Mouse (Mus musculus): ENCODE measurements around the gene Snx15. TPM values are rescaled to one million over a fixed set of nuclear protein-coding genes. Genes with fewer than 3 reads are reported as not detected.

Gene Snx15
- total RNA-seq, 2 experiments from 2014 or later = 43.5 to 46.0 TPM

DNA sequence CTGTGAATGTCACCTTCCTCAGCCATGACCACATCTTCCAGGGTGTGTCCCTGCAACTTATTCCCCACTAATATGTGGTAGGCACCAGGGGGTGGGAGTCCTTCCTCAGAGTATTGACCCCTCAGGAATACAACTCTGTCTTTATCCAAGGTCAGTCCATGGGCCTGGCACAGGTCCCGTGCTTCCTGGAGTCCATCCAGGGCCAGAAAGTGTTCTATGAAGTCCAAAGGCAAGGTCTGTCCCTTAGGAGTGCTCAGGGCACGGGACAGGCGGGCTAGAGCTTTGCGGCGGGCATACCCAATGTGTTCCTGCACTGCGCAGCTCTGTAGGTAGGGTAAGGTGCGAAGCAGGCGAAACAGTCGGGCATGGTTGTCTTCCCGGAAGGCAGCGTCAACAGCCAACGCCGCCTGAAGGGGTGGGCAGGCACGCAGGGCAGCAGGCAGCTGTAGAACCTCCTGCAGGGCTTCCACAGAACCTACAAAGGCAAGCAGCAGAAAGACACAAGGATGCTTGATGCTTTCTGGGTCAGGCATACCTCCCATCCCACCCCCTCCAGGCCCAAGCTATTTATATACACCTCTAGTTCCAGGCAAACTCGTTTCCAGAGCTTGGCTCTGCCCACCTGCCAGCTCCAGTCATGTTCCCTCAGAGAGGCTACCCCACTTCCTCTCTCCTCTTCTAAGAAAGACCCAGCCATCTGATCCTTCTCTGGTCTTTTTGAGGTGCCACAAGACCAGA is 11.8 kb downstream of the Snx15 start:
- Histone ChIP-seq H3K4me3 (no peak overlapping the region), H3K27ac (no peak overlapping the region)
- no peak for DNase-seq (ENCODE audit: low spot score in 2 of 2)
- no peak for TF ChIP-seq CTCF (conservative IDR thresholded peaks at IDR 0.05)

DNA sequence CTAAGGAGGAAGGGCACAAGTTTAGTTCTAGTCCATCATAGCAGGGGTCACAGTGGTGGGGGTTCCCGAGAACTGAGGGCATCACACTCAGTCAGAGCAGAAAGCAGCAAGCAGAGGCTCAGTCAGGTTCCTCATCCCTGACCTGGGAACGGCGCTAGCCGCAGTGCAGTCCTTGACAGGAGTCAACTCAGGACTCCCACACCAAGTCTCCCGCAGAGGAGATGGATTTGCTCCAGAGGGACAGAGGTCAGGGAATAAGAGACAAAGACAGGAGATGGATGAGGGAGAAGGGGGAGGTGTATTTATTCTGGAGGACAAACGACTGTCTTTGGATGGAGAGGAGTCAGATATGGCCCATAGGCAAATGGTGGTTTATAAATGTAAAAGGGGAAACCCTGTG is 15.0 kb downstream of the Snx15 start:
- TF ChIP-seq CTCF (conservative IDR thresholded peaks at IDR 0.05) = no peak
- no peak overlapping the region for H3K4me3 ChIP-seq
- no peak overlapping the region for H3K27ac ChIP-seq
- no peak for DNase-seq (ENCODE audit: low spot score in 2 of 2)

- no peak within 1 kb of the TSS for H3K4me3 ChIP-seq
- no peak for TF ChIP-seq CTCF (conservative IDR thresholded peaks at IDR 0.05)
- no peak for DNase-seq (ENCODE audit: low spot score in 2 of 2)
- no peak within 1 kb of the TSS for H3K27ac ChIP-seq
Observed at GRCm38 (mm10) chr19:6105586-6105985, 22.5 kb downstream of the Snx15 start, which contains the start of gene Naaladl1. Naaladl1 (plus strand) TSS chr19:6105782.

GRCm38 (mm10) chr19:6104476-6104875 is 23.6 kb downstream of the Snx15 start:
- Histone ChIP-seq H3K4me3 (no peak overlapping the region), H3K27ac (no peak overlapping the region)
- no peak for TF ChIP-seq CTCF (conservative IDR thresholded peaks at IDR 0.05)
- DNase-seq (ENCODE audit: low spot score in 2 of 2) = no peak

DNA sequence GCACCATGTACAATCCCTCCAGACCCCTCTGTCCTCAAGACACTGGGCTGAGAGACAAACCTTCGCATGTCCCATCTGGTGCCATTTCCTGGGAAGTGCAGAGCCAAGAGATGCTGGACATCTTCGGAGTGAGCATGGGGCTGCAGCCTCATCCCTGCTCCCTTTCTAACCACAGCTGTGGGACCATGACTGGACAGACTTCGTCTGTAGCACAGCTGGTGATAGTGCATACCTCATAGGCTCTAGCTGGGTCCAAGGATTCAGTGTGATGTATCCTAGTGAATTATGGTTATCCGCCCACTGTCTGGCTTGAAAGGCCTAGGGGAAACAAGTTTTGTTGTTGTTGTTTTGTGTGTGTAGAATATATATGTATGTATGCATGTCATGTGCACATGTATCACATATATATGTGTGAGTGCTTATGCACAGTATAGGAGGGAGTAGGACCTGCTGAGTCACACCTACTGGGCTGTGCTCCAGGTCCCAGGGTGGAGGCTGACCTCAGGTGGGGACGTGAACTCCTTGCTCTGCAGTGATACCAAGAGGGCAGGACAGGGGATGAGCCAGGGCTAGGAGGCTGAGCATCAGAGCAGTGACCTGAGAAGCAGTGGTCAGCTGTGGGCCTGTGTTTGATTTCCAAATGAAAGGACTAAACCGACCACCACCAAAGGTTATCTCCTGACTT is 25.8 kb downstream of the Snx15 start:
- H3K4me3 ChIP-seq = no peak overlapping the region
- no peak for TF ChIP-seq CTCF (conservative IDR thresholded peaks at IDR 0.05)
- no peak for DNase-seq (ENCODE audit: low spot score in 2 of 2)
- no peak overlapping the region for H3K27ac ChIP-seq

GRCm38 (mm10) chr19:6101186-6101585 is 26.9 kb downstream of the Snx15 start:
- Histone ChIP-seq H3K4me3 (no peak overlapping the region), H3K27ac (no peak overlapping the region)
- DNase-seq (ENCODE audit: low spot score in 2 of 2) = no peak
- TF ChIP-seq CTCF (conservative IDR thresholded peaks at IDR 0.05) = no peak

DNA sequence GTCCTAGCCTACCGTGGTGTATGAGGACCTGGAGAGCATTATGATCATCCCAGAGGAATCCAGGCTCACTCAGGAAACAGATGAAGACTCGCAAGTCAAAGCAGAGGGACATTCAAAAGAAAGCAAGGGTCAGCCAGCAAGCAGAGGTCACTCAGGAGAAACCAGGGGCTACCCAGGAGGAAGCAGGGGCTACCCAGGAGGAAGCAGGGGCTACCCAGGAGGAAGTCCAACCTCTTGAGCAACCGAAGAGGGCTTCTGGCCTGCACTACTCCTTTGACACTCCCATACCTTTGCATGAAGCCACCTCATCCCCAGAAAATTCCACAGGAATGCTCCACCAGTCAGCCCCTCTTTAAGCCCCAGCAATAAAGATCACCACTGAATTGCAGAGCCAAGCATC is 30.3 kb downstream of the Snx15 start:
- no peak overlapping the region for H3K4me3 ChIP-seq
- no peak for TF ChIP-seq CTCF (conservative IDR thresholded peaks at IDR 0.05)
- H3K27ac ChIP-seq = no peak overlapping the region
- DNase-seq (ENCODE audit: low spot score in 2 of 2) = no peak

DNA sequence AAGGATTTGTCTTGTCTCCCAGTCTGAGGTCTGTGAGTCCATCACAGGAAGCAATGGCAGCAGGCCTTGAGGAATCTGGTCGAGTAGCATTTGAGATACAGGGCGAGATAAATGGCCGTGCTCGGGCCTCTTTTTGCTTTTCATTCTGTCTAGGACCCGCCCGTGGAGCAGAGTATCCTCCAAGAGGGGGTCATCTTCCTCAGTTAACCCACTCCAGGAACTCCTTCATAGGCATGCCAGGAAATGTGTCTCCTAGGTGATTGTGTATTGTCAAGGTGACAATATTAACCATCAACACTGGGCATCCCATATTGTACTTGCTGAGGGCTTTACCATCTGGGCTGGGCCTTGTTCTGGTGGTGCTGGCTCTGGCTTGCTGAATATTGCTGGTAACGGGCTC is 34.0 kb downstream of the Snx15 start, which contains the start of gene AC131692.1:
AC131692.1 (plus strand) TSS at position 301 of the 400 bp plus-strand sequence.
- Histone ChIP-seq H3K4me3 (no peak within 1 kb of the TSS), H3K27ac (no peak within 1 kb of the TSS)
- DNase-seq (ENCODE audit: low spot score in 2 of 2) = no peak
- TF ChIP-seq CTCF (conservative IDR thresholded peaks at IDR 0.05) = no peak

DNA sequence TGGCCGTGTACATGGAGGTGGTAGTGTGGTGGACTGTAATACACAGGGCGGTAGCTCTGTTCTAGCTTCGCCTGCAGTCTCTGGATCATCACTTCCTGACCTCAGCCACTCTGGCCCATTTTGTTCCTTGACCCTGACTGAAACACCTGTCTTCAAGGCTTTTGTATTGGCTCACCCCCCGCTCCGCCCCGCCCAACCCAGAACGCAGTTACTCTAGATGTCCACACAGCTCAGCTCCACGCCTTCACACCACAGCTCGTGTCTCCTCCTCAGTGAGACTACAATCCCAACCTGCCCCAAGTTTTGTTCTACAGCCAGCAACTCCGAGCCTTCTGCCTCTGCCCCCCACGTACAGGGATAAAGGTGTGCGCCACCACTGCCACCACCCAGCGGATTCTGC is 39.3 kb downstream of the Snx15 start:
- Histone ChIP-seq H3K27ac (no peak overlapping the region), H3K4me3 (no peak overlapping the region)
- TF ChIP-seq CTCF (conservative IDR thresholded peaks at IDR 0.05) = no peak
- no peak for DNase-seq (ENCODE audit: low spot score in 2 of 2)

DNA sequence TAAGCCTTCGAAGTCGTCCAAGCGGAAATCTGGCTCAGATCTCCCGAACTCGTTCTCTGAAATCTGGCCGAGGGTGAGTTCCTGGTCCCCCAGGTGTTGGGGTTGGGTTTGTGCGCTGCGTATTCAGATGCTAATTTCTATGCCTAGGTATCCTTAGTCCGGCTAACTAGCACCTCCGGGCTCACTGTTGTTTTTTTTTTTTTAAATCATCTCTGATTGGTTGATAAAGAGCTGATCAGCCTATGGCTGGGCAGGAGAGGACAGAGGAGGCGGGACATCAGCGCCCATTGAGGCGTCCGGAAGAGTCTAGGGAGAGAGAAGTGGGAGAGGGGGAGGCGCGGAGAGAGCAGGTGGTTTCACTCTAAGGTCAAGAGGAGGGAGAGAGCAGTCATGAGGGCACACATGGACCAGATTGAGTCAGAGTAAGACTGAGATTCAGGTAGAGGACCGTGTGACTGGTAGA is 42.7 kb downstream of the Snx15 start:
- Histone ChIP-seq H3K4me3 (peak overlapping the region; percentile 70), H3K27ac (no peak overlapping the region)
- no peak for DNase-seq (ENCODE audit: low spot score in 2 of 2)
- no peak for TF ChIP-seq CTCF (conservative IDR thresholded peaks at IDR 0.05)

GRCm38 (mm10) chr19:6084478-6085248 is 43.4 kb downstream of the Snx15 start, which contains the start of the genes Zfpl1 and Cdca5:
Zfpl1 (minus strand) TSS chr19:6084956.
Cdca5 (plus strand) TSS chr19:6084983.
- Histone ChIP-seq H3K27ac (peak within 1 kb of the TSS; percentile 68; the same call in 1 of the 2 replicates), H3K4me3 (peak within 1 kb of the TSS; percentile 70)
- peak; percentile 19; the same call in 1 of the 2 replicates for TF ChIP-seq CTCF (conservative IDR thresholded peaks at IDR 0.05)
- DNase-seq (ENCODE audit: low spot score in 2 of 2) = peak; percentile 95 to 97

- Histone ChIP-seq H3K27ac (no peak within 1 kb of the TSS), H3K4me3 (no peak within 1 kb of the TSS)
- no peak for DNase-seq (ENCODE audit: low spot score in 2 of 2)
- no peak for TF ChIP-seq CTCF (conservative IDR thresholded peaks at IDR 0.05)
Observed at GRCm38 (mm10) chr19:6082156-6082555, 45.9 kb downstream of the Snx15 start, which contains the start of gene Gm28374. Gm28374 (minus strand) TSS chr19:6082256.

Data from layer of hippocampus, adult 2 months (tissue).